Mouse (Mus musculus) cerebellum, postnatal 36 days (tissue): Measurements from ENCODE around the gene Zfp592.

Experiments
- DNase-seq, 2 experiments: peaks; one replicate each; pipeline ENCODE4 v3.0.0; 2021 to 2022; ENCODE audit warnings: mixed read lengths in 2 of 2

The Zfp592 gene

DNA sequence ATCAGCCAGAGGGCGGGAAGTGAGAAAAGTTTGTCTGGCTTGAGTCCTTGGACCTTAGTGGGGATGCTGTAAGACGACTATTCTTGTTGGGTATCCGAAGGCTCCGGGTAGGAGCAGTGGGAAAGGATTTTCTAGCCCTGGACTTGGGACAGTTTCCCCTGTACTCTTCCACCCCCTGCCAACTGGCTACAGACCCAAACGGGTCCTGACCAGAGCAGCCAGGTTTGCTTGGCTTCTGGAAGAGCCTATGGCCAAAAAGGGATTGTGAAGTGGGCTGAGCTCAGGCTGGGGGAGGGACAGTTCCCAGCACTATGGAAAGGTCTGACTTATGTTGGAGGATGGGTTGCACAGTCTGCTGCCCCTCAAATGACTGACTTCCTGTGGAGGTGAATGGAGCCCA is 65.9 kb downstream of the Zfp592 start:
- no peak for DNase-seq

GRCm38 (mm10) chr7:81060908-81061307 is 67.4 kb downstream of the Zfp592 start:
- DNase-seq = no peak

GRCm38 (mm10) chr7:81061936-81062335 is 68.5 kb downstream of the Zfp592 start:
- no peak for DNase-seq

DNA sequence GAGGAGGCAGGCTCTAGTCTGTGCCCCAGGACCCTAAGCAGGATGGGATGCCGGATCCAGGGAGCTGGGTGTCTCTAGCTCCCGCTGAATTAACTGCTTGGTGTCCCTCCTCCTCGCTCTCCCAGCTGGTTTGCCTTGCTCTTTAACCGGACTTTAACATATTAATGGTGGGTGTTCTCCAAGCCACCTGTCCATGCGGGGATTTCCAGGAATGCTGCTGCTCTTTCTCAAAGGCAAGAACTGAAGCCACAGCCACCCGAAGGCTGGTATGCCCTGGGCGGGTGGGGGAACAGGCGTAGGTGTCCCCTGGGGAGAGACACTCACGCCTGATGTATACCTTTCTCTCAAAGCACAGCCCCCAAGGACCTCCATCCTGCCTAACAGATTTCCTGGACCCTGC is 69.9 kb downstream of the Zfp592 start:
- DNase-seq = no peak

GRCm38 (mm10) chr7:81066714-81067113 is 73.2 kb downstream of the Zfp592 start:
- no peak for DNase-seq

GRCm38 (mm10) chr7:81072463-81072862 is 79.0 kb downstream of the Zfp592 start:
- no peak for DNase-seq

DNA sequence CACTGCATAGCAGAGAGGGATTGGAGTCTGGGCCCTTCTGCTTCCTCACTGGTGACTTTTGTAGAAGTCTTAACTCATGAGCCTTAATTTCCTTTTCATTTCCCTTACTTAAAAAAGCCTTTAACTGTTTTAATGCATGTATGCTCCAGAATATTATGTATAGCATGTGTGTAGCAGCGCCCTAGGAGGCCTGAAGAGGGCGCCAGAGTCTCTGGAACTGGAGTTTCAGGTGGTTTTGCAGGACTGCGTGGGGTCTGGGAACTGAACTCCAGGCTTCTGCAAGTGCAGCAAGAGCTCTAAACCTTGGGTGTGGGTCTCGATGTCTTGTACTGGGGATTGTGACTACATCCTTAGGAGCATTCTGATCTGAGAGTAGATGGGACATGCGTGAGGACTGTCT is 79.8 kb downstream of the Zfp592 start:
- DNase-seq = no peak

- no peak for DNase-seq
These were observed 81.1 kb downstream of the Zfp592 start for GRCm38 (mm10) chr7:81074546-81074945.

- no peak for DNase-seq
These were observed 81.8 kb downstream of the Zfp592 start for GRCm38 (mm10) chr7:81075299-81075698.

DNA sequence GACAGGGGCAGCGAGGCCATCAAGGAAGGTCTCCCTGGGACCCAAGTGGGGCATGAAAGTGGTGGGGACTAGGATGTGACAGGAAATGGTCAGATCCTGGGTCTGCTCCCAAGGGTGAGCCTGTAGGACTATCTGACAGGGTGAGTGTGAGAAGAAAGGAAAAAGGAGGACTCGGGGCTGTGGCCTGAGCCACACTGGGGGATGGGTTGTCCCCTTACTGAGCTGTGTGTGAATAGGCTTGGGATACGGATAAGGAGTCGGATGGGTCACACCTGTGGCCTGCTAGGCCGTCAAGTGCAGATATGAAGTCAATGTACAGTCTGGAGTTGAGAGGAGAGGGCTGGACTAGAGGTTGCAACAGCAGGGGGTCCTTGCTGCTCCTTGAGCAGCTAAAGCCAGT is 82.3 kb downstream of the Zfp592 start:
- no peak for DNase-seq

- no peak for DNase-seq
These were observed 83.5 kb downstream of the Zfp592 start for GRCm38 (mm10) chr7:81077009-81077408.

GRCm38 (mm10) chr7:81078740-81079139 is 85.3 kb downstream of the Zfp592 start:
- no peak for DNase-seq

- no peak for DNase-seq
These were observed 100.0 kb downstream of the Zfp592 start for GRCm38 (mm10) chr7:81093420-81093965.

GRCm38 (mm10) chr7:81094104-81094757 is 100.8 kb downstream of the Zfp592 start:
- DNase-seq = no peak
